Mouse (Mus musculus) Patski (cell line): ENCODE measurements at regions not wholly inside any gene's neighbourhood (a gene's known extent, or its start where the extent isn't known, plus 50 kb on each side); places are given as distances from the start of the nearest gene placed in this dataset.

ENCODE experiments used
- ATAC-seq: fragments of 100-300 bp; one replicate; pipeline ENCODE4 v1.8.0; 2021
- CTCF ChIA-PET: fragments of 350-600 bp; sonication (Branson Sonifier 250); formaldehyde crosslinking; loops from one replicate; lab custom pipeline; 2022; ENCODE audit warnings: inconsistent platforms; lab: Charles Lee
- POLR2A ChIA-PET: fragments of 350-600 bp; sonication (Branson Sonifier 250); formaldehyde crosslinking; loops from one replicate; lab custom pipeline; 2022; ENCODE audit warnings: antibody characterized with exemption, inconsistent platforms; lab: Charles Lee
- DNase-seq: peaks from one replicate; pipeline ENCODE4 v3.0.0-alpha.2; 2011; ENCODE audit warnings: low read depth, low spot score
- H3K27me3 ChIP-seq: fragments of 371-371 bp; one replicate; pipeline ENCODE4 v1.5.1; 2021
- CTCF ChIP-seq: fragments of 100-300 bp; IDR thresholded peaks from one replicate; pipeline ENCODE4 v1.5.1; 2021
- in situ Hi-C: fragments of 300-500 bp; cut with MboI; formaldehyde crosslinking; loops from 3 replicates; pipeline ENCODE4 v1.11.1; 2018; ENCODE audit warnings: low pct_unique_long_range_greater_than_20kb, mixed read lengths

DNA sequence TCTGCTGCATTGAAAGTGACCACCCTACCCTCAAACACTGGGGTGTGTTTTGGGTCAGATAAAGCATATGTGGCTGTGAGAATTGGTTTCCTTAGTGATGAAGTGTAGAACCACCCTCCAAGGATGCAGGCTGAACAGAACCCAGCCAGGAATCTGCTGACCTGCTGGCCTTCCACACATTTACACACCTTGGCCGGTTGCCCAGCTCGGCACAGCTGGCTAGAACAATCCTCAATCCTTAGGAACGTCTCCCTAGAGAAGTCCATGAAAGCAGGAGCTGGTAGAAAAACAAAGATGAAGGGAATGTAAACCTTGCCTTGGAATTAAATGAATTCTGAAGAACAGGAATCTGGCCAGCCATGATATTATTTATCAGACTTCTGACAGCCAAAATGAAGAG, 737.3 kb downstream of the Slc4a3 start:
- TF ChIP-seq CTCF: no peak

DNA sequence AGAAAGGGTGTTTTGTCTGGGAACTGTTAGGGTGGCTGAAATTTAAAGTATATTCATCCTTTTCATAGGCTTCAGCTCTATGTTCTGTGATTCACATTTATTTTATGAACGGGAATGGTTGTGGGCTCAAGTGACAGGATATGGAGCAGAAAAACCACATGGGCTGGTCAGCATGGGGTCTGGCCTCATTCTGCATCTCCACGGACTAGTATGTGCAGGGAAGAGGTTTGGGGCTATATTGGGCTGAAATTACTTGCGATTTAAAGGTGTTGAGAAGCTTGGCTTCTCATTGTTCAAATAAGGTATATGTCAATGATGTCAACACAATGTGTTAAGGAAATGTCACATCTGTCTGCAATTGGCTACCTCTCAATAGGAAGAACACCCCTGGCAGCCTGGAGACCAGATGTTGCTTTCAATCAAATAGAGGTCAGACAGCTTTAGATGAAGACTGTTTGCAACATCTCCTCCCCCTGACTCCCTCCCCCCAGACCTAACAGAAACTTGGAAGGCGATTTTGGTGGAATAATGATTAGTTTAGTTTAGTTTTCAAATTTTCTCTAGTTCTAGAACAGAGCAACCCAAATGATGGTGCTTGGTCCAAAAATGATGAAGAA, 777.0 kb downstream of the Slc4a3 start:
- POLR2A ChIA-PET: no interaction called here
- CTCF ChIA-PET: no interaction called here
- no peak for TF ChIP-seq CTCF
- no peak for DNase-seq
- ATAC-seq: no peak
- peaks cover 4% of the 10 kb centered on the region for H3K27me3 ChIP-seq
- in situ Hi-C loops: no loop called here

More for the DNA sequence above, 737.3 kb downstream of the Slc4a3 start:
- in situ Hi-C loops: no loop called here
- ChIA-PET CTCF (no interaction called here), POLR2A (no interaction called here)
- DNase-seq: no peak
- ATAC-seq: no peak
- H3K27me3 ChIP-seq: peaks cover 21% of the 10 kb centered on the region

DNA sequence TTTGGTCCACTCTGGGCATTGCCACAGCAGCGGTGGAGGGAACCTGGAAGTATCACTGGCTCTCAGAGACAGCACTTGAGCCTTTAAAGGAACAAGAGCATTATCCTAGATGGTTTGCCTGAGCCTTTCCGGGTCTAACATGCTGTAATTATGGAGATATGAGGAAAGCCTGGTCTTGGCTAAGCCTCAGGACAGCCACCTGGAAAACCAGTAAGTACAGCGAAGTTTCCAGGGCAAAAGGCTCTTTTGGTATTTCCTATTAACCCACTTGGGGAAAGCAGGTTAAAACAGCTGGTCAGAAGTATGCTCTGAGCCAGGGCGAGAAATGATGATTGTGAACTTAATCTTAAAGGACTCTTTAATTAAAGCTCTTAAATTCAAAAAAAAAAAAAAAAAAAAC, 777.5 kb downstream of the Slc4a3 start:
- ChIA-PET CTCF (no interaction called here), POLR2A (no interaction called here)
- in situ Hi-C loops: no loop called here
- TF ChIP-seq CTCF: no peak
- DNase-seq: no peak
- ATAC-seq: no peak
- H3K27me3 ChIP-seq: peaks cover 5% of the 10 kb centered on the region

DNA sequence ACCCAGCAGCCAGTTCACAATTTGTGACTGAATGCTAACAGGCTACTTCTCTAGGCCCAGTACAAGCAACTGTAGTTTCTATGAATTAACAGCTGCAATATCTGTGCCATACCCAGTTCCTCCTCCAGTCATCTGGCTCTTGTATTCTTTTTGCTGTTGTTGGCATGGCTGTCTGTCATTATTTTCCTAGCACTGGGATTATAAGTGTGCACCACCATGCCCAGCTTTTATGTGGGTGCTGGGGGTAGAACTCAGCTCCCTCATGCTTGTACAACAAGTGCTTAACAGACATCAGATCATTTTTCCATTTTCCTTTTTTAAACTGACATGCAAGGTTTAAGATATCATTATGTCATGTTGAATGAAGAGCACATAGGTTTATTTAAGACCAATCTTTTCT, 789.9 kb downstream of the Slc4a3 start:
- ATAC-seq (no peak), DNase-seq (no peak)
- CTCF ChIA-PET: no interaction called here
- in situ Hi-C loops: no loop called here
- POLR2A ChIA-PET: no interaction called here
- no peak for TF ChIP-seq CTCF
- no peaks in the 10 kb centered on the region for H3K27me3 ChIP-seq

DNA sequence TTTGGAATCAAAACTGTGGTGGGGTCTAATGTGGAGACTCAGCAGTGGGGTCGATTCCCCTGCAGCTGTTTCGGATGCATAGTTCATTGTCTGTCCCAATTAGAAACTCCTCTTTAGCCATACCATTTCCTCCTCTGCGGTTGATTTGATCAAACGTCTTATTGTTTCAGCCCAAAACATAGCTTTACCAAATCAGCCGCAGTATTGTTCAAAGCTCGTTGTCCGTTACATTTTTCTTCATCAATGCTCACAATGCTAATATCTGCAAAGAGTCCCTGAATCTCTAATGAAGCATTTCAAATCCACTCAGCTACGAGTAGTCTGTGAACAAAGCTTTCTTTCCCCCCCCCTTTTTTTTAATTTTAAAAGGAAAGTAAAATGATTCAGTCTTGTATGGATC, 816.0 kb downstream of the Slc4a3 start:
- no peak for DNase-seq

DNA sequence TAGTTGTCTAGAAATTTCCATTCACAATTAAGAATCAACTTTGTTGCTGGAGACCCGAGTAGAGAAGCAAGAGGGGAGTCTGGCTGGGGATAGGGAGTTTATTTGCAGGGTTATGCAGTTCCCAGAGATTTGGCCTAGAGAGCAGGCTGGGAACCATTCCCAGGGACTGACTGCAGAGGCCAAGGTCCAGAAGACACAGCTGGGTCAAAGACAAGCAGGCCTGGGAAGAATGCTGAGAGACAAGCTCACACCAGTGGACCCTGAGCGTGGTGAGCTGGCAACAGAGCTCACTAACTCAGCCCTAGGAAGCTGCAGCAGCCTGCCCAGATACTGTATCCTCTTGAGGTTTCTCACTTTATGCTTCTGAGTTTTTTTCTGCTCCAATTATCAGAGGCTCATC, 827.9 kb downstream of the Slc4a3 start:
- CTCF ChIA-PET: no interaction called here
- peaks cover 15% of the 10 kb centered on the region for H3K27me3 ChIP-seq
- POLR2A ChIA-PET: no interaction called here
- DNase-seq: no peak
- no peak for TF ChIP-seq CTCF
- no peak for ATAC-seq
- in situ Hi-C loops: no loop called here

More for the DNA sequence above, 816.0 kb downstream of the Slc4a3 start:
- in situ Hi-C loops: no loop called here
- POLR2A ChIA-PET: no interaction called here
- CTCF ChIA-PET: interaction anchor here (1.0 kb wide), 1 partner anchor 13 kb away, joined by 3 read pairs; no protein-coding TSS in a partner anchor
- no peak for TF ChIP-seq CTCF
- peaks cover 15% of the 10 kb centered on the region for H3K27me3 ChIP-seq
- ATAC-seq: no peak

DNA sequence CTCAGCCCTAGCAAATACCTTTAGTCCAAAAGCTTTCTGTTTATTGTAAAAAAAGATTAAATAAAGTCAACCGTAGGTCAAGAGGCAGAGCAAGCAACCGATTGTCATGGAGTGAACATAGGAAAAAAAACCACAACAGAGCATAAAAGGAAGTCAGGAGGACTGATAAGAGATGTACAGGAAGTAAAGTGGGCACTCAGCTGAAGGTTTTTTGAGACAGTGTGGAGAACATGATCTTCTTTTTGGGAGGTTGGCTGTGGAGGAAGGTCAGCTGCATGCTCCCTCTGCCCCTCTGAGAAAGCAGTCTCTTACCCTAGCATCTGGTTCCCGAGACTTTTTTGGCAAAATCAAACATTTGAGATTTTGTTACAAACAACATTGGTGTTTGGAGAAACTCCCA, 832.1 kb downstream of the Slc4a3 start:
- ChIA-PET CTCF (interaction anchor here (1.6 kb wide), 1 partner anchor 10 kb away, joined by 4 read pairs; no protein-coding TSS in a partner anchor), POLR2A (no interaction called here)
- no peak for TF ChIP-seq CTCF
- H3K27me3 ChIP-seq: peaks cover 5% of the 10 kb centered on the region
- ATAC-seq: no peak
- in situ Hi-C loops: no loop called here
- DNase-seq: no peak

DNA sequence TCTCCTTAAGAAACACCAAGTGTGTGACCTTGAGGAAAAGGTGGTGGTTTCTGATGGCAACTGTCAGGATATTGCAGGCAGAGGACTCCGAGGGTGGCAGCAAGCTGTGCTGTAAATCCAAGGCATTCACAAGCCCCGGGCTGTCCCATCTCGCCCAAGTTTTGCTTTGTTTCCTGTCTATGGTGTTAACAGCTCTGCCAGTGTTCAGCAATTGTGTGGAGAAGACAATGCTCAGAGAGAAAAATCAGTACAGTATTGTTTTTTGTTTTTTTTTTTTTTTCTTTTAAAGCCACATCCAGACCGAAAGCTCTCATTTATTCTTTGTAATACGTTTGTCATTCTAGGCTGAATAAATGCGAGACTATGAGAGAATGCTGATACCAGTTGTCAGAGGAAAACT, 846.5 kb downstream of the Slc4a3 start:
- ChIA-PET CTCF (no interaction called here), POLR2A (no interaction called here)
- ATAC-seq: no peak
- no peak for DNase-seq
- in situ Hi-C loops: no loop called here
- no peaks in the 10 kb centered on the region for H3K27me3 ChIP-seq
- TF ChIP-seq CTCF: no peak

DNA sequence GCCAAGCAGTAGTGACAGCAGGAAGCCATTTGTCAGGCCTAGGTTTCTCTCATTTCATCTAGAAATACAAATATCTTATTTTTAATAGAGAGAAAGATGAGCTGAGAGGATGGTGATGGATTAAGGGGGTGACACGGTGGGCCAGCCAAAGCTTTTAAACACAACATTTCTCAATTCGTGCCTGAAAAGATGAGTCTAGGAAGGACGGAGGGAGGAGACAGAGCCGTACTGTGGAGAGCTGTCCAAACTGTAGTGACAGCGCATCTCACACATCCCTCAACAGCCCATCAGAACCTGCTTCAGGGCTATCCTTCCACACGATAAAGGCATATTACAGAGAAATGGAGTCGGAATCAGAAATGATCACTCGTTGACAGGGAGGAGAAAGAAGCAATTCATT, 848.0 kb downstream of the Slc4a3 start:
- no peak for TF ChIP-seq CTCF
- ChIA-PET CTCF (no interaction called here), POLR2A (no interaction called here)
- DNase-seq (no peak), ATAC-seq (no peak)
- in situ Hi-C loops: no loop called here
- no peaks in the 10 kb centered on the region for H3K27me3 ChIP-seq

DNA sequence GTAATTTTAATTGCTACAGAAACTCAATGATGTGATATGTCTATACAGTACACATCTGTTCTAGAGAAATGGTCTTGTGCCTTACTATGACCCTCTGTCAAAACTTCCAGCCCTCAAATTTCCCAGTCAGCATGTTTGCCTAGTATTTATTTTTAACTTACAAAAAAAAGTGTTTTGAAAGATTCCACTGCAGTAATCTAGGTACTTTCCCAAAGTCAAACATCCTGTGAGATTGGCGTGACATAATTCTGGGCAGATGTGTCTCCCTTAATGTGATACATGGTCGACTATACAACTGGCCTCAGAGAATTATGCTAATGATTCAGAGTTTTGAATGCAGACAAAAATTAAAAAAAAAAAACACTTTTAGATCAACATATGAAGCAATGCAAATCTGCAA, 856.8 kb downstream of the Slc4a3 start:
- ChIA-PET CTCF (no interaction called here), POLR2A (no interaction called here)
- in situ Hi-C loops: no loop called here
- H3K27me3 ChIP-seq: no peaks in the 10 kb centered on the region
- DNase-seq: no peak
- no peak for ATAC-seq
- TF ChIP-seq CTCF: no peak

DNA sequence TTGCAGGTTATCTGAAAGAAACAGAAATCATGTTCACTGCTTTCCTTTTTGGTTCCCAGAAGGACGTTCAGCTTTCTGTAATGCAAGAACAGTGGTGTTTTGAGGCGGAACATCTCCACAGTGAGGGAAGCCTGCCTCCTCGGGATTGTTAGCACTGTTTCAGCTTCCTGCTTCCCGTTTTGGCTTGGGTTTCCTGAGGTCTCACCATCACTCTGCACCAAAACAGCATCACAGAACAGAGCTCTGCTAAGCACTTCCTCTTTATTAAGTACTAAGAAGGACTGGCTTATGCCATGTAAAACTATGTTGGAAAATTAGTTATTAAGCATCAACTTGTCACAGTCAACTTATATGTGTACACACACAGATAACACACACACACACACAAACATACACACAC, 857.9 kb downstream of the Slc4a3 start:
- ATAC-seq (no peak), DNase-seq (no peak)
- POLR2A ChIA-PET: no interaction called here
- no peaks in the 10 kb centered on the region for H3K27me3 ChIP-seq
- in situ Hi-C loops: no loop called here
- no peak for TF ChIP-seq CTCF
- CTCF ChIA-PET: no interaction called here

DNA sequence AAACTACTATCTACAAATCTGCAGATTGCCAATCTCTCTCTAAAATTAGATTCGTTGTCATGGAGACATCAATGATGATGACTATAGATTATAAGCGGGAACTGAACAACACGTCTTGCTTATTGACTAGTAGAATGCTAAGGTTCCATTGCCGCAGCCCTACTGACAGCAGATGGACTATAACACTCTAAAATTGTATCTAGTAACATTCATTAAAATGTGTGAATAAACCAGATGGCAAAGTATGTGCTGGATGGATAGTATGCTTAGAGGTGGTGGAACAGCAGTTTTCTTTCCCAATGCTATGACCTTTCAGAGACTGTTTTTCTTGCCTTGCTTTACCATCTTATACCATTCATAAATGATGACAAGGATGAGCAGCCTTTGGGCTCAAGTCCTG, 864.7 kb downstream of the Slc4a3 start:
- no peak for ATAC-seq

More for the DNA sequence above, 864.7 kb downstream of the Slc4a3 start:
- no peak for TF ChIP-seq CTCF
- POLR2A ChIA-PET: no interaction called here
- no peak for DNase-seq
- in situ Hi-C loops: no loop called here
- CTCF ChIA-PET: no interaction called here
- H3K27me3 ChIP-seq: peaks cover 8% of the 10 kb centered on the region
